Mouse (Mus musculus) cerebellum, adult 11-12 months (tissue): ENCODE data around the gene Rhox4b.
"Not testable (repeated sequence)": the region's sequence is repeated elsewhere in the genome, so short reads cannot be mapped to it uniquely, and the experiment has no call there.

Experiments used
- DNase-seq: peaks from one replicate; pipeline ENCODE4 v3.0.0; 2022

Gene Rhox4b

DNA sequence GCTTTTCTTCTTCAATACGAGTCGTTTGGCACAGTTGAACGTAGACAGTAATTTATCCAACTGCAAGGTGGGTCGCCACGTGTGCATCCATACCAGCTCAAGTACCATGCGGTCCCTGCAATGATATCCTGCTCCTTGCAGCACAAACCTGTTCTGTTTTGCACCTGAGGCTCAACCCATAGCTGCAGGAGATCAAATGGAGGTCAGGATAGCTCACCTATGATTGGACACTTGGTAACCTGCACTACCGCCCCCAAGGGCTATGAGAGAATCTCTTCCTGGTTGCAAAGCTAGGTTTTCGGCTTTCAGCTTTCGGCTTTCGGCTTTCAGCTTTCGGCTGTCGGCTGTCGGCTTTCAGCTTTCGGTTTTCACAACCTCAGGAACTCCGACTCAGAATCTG is at the start of gene Rhox4b:
Rhox4b (plus strand) TSS at position 301 of the 400 bp plus-strand sequence.
- DNase-seq: not testable (repeated sequence)

- not testable (repeated sequence) for DNase-seq
Observed at GRCm38 (mm10) chrX:37390548-37390947, 41.7 kb upstream of the Rhox4b start, which contains the start of gene Rhox4a2. TSS of gene Rhox4a2 (plus strand) at chrX:37390848.

DNA sequence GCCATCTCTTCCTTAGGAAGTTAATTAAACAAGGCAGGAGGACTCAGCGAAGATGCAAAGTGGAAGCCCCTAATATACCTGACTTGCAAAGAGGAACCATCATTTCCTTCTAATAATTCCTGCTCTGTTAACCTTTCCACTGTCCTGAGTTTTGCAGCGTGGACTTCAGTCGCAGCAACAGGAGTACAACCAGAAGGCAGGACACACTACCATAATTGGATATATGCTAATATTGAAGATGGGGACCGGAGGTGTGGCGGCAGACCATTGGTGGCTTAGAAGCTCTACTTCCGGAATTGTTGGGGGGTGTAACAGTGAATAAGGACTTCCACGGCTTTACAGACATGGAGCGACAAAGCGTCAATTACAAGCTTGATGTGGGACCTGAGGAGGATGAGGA is 20.5 kb upstream of the Rhox4b start, which contains the start of gene Rhox2b:
Rhox2b (plus strand) TSS at position 301 of the 400 bp plus-strand sequence.
- DNase-seq: not testable (repeated sequence)

- DNase-seq: not testable (repeated sequence)
Observed at GRCm38 (mm10) chrX:37453380-37453779, 21.1 kb downstream of the Rhox4b start, which contains the start of gene Rhox2c. TSS of gene Rhox2c (plus strand) at chrX:37453680.

DNA sequence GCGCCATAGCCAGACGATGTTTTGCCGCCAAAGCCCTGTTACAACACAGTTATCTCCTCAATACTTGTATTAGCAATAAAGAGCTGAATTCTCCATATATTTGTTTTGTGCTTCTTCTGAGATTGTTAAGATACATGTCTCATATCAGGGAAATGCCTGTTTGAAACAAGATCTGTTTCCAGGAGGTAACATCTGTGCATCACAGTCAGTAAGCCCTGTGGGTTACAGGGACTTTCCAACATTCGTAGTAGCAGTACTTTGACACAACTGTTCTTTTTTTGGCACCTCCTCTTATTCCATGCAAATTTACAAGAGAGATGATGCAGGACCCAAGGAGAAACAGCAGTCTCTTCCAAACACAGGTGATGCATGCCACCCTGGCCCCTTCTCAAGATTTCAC is 26.0 kb downstream of the Rhox4b start, which contains the start of gene Rhox3c:
Rhox3c (plus strand) TSS at position 301 of the 400 bp plus-strand sequence.
- DNase-seq: not testable (repeated sequence)

GRCm38 (mm10) chrX:37480037-37480436 is 47.7 kb downstream of the Rhox4b start, which contains the start of gene Rhox4c:
TSS of gene Rhox4c (plus strand) at chrX:37480337.
- not testable (repeated sequence) for DNase-seq
